Mouse (Mus musculus) cerebellum, adult 2 months (tissue): Measurements from ENCODE around the gene Usp38.

Experiments
- CTCF ChIP-seq: fragments of 200-500 bp; IDR thresholded peaks from 2 replicates; pipeline ENCODE4 v1.5.1; 2011; ENCODE audit warnings: low read depth, mild to moderate bottlenecking, control low read depth, low read length, moderate library complexity, borderline replicate concordance; ENCODE audit not compliant: insufficient read depth
- POLR2A ChIP-seq: fragments of 200-500 bp; IDR thresholded peaks from 2 replicates; pipeline ENCODE4 v1.6.1; 2011; ENCODE audit warnings: low read length, control low read depth, borderline replicate concordance; ENCODE audit not compliant: insufficient read depth

GRCm38 (mm10) chr8:80982829-80983228, 31.9 kb downstream of the Usp38 start:
- no peak for TF ChIP-seq CTCF
- TF ChIP-seq POLR2A: no peak
